Mouse (Mus musculus): Measurements from ENCODE around the gene Plekhj1.
"Not testable (repeated sequence)": the region's sequence is repeated elsewhere in the genome, so short reads cannot be mapped to it uniquely, and the experiment has no call there.

The Plekhj1 gene

DNA sequence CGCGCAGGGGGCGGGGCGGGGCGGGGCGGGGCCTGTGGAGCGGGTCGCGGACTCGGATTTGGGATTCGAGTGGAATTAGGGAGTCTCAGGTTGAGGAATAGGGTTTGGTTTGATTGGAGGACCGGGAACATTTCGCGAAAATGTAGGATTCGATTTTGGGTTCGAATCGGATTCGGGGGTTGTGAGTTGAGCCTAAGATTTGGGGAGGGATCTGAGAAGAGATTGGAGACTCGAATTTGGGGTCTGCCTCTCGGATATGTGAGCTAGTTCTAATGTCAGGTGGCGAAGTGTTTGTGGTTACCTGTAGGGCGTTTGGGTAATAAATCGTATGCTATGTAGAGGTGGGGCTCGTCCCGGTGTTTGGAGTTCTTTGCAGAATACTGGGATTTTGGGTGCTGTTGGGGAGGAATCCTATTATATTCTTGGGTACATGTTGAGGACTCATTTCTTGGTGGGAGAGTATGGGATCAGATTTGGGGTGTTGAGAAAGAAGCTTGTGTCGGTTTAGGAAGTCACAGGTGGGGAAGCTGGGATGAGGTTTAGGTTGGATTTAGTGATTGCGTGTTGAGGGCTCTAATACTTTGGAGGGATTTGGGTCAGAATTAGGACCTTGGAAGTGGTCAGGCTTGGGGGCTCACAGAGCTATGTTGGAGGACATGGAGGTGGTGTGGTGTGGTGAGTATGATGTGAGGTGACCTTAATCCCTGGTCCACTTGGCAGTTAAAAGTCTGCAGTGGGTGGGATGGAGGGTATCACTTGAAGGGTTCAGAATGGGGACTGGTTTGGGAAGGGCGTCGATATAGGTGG, 28.8 kb upstream of the Plekhj1 start:
- in situ Hi-C loops (cut with MboI; ENCODE audit: low pct_unique_long_range_greater_than_20kb in 1 of 2, low sequenced_read_pairs in 2 of 2, unreplicated experiment in 1 of 2): loop anchor here in 1 of 2 experiments (10.0 kb wide), 1 partner anchor 168 kb away; no protein-coding TSS in a partner anchor

DNA sequence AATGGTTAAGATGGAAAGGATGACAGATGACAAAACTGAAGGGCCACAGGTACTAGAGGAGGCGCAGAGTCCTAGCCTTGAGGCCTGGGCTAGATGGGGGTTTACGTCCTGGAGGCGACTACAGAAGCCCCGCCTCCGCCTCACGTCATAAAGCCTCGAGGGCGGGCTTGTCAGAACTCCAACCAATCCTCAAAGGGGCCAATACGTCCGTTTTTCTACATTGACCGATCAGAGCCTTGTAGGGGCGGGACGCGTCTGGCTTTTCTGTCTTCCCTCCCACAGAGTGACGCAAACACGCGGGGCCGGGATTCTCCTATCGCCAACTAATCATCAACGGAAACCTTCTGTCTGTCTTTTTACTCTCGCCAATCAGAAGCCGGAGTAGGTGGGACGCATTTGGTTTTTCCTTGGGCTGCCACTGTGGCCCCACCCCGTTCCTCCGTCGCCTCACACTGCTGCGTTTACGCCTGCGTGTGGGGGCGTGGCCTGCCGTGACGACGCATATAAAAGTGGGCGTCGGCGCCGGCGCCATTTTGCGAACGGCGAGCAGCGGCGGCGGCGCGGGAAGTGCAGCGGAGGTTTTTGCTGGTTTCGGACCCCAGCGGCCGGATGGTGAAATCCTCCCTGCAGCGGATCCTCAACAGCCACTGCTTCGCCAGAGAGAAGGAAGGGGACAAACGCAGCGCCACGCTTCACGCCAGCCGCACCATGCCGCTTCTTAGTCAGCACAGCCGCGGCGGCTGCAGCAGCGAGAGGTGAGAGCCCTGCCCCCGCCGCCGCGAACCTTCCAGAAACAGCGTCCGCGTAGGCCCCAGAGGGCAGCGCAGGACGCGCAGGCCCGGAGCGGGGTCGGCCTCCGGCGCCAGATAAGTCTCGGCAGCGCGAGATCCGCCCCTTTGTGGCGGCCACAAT, 28.0 kb upstream of the Plekhj1 start, which contains the start of gene Oaz1:
TSS of gene Oaz1 (plus strand) at position 506 of the 912 bp plus-strand sequence.
- in situ Hi-C loops (cut with MboI; ENCODE audit: low pct_unique_long_range_greater_than_20kb in 1 of 2, low sequenced_read_pairs in 2 of 2, unreplicated experiment in 1 of 2): loop anchor here in 1 of 2 experiments (10.0 kb wide), 1 partner anchor 168 kb away; no protein-coding TSS in a partner anchor

DNA sequence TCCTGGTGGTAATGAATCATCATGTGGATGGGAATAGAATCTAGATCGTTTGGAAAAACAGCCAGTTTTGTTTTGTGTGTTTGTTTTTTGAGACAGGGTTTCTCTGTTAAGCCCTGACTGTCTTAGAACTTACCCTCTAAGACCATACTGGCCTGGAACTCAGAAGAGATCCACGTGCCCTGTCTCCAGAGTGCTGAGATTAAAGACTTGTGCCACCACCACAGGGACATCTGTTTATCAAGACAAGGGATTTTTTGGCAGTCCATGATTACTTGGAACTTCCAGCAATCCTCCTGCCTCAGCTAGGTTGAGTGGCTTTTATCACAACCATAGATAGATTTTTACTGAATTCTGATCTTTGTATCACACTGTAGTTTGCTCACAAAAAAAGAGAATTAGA, 26.4 kb upstream of the Plekhj1 start:
- in situ Hi-C loops (cut with MboI; ENCODE audit: low pct_unique_long_range_greater_than_20kb in 1 of 2, low sequenced_read_pairs in 2 of 2, unreplicated experiment in 1 of 2): loop anchor here (5.0 to 10.0 kb wide), 3 partner anchors 52 to 172 kb away; no protein-coding TSS in a partner anchor

DNA sequence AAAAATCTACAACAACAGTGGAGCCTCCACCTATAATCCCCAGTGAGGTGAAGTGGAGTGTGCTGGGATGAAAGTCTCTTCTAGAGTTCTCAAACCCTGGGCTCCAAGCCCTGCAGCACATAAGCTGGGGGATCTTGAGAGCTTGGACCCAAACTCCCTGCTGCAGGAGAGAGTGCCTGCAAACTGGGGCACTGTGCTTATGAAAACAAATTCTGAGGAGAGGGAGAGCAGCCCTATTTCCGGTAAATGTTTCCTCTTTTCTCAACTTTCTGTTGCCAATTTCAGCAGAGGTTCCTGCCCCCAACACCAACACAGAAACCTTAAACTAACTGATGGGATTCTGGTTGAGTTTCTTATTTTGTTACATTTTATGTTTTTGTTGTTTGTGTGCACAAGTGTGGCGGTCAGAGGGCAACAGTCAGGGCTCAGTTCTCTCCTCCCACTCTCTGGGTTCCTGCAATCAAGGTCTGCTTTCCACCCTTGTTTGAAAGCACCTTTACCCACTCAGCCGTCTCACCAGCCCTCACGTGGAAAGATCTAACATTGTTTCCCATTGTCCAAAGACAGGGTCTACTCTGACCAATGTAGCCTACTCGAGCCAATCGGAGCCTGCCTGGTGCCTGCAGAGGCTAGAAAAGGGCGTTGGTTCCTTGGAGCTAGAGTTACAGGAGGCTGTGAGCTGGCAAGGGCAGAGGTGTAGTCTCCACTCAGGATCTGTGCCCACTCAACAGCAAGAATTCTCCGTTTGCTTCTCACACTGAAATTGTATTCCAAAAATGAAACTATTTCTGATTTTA, 25.6 kb upstream of the Plekhj1 start:
- in situ Hi-C loops (cut with MboI; ENCODE audit: low pct_unique_long_range_greater_than_20kb in 1 of 2, low sequenced_read_pairs in 2 of 2, unreplicated experiment in 1 of 2): loop anchor here (5.0 to 10.0 kb wide), 3 partner anchors 53 to 173 kb away; no protein-coding TSS in a partner anchor

DNA sequence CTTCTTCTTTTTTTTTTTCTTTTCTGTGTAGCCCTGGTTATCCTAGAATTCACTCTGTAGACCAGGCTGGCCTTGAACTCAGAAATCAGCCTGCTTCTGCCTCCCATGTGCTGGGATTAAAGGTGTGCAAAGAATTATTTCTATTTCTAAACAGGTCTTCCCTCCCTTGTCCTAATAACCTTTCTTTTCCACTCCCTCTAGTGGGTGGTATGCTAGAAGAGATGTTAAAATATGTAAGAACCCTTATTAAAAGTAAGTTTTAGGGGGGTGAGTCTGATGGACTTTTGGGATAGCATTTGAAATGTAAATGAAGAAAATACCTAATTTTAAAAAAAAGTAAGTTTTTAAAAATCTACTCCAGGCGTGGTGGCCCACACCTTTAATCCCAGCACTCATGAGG, 24.9 kb upstream of the Plekhj1 start:
- in situ Hi-C loops (cut with MboI; ENCODE audit: low pct_unique_long_range_greater_than_20kb in 1 of 2, low sequenced_read_pairs in 2 of 2, unreplicated experiment in 1 of 2): loop anchor here (5.0 to 10.0 kb wide), 3 partner anchors 54 to 174 kb away; no protein-coding TSS in a partner anchor

DNA sequence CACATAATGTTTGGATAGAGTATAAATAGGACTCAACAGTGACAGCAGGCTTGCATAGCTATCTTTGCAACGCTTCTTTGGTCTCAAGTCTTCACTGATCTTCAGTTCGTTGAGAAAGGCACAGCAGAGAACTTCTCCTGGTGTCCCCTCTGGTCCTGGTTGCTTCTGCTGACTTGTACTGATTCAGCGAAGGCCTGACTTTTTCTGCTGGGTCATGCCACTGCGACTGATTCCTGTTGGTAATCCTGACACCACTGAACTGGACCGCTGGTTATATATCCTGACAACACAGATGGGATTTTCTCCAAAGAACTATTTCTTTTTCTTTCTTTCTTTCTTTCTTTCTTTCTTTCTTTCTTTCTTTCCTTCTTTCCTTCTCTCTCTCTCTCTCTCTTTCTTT, 24.1 kb upstream of the Plekhj1 start:
- in situ Hi-C loops (cut with MboI; ENCODE audit: low pct_unique_long_range_greater_than_20kb in 1 of 2, low sequenced_read_pairs in 2 of 2, unreplicated experiment in 1 of 2): loop anchor here (5.0 to 10.0 kb wide), 3 partner anchors 55 to 175 kb away; no protein-coding TSS in a partner anchor

DNA sequence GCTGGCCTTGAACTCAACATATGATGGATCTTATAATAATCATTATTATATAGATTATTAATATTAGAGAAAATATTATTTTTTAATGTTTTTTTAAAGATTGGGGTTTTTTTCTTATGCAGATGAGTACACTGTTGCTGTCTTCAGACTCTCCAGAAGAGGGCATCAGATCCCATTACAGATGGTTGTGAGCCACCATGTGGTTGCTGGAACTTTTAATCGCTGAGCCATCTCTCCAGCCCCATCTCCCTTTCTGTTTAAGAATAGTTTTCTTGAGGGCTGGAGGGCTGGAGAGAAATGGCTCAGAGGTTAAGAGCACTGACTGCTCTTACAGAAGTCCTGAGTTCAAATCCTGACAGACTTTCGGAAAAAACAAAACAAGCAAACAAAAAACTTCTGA, 23.6 kb upstream of the Plekhj1 start:
- in situ Hi-C loops (cut with MboI; ENCODE audit: low pct_unique_long_range_greater_than_20kb in 1 of 2, low sequenced_read_pairs in 2 of 2, unreplicated experiment in 1 of 2): loop anchor here (5.0 to 10.0 kb wide), 3 partner anchors 55 to 175 kb away; no protein-coding TSS in a partner anchor

DNA sequence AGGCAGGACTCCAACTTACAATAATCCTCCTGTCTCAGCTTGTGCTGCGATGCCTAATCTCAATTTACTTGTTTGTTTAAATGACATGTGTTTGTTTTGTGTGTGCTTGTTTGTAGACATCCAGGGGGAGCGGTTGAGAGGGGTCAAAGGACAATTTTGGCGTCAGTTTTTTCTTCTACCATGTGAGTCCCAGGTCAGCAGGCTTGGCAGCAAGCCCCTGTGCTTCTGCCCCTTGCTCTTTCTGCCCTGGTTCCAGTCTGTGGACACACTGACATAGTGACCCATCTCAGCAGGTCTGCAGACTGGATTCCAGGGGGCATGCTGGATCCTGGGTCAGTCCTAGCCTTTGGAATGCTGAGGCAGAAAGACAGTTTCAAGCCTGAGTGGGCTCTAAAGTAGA, 21.0 kb upstream of the Plekhj1 start:
- in situ Hi-C loops (cut with MboI; ENCODE audit: low pct_unique_long_range_greater_than_20kb in 1 of 2, low sequenced_read_pairs in 2 of 2, unreplicated experiment in 1 of 2): no loop called here

DNA sequence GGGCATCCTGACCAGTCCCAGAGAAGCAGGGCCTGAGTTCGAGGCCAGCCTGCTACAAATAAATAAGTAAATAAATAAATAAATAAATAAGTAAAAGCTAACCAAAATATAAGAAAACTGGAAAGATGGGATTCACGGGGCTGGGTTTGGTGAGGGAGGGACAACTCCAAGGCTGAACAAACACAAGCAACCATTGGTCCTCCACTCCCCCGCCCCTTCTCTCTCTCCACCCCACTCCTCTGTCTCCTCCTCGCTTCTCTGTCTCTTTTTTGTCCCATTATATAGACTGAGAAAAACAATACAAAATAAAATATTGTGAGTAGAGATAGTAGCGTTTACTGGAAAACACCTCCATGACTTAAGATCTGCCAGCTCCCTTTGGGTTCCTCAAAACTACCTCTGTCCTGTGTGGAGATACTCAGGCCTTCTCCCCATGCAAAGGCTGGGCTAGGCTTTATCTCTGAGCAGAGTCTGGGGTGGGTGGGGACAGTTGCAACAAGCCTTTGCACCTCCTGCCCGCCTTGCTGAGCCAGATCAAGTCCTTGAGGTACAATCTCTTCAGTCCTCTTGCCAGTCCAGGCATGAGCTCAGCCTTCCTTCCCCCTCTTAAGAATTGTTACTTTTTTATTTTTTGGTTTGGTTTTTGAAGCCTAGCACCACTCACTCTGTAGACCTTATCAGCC, 20.3 kb upstream of the Plekhj1 start:
- in situ Hi-C loops (cut with MboI; ENCODE audit: low pct_unique_long_range_greater_than_20kb in 1 of 2, low sequenced_read_pairs in 2 of 2, unreplicated experiment in 1 of 2): no loop called here

DNA sequence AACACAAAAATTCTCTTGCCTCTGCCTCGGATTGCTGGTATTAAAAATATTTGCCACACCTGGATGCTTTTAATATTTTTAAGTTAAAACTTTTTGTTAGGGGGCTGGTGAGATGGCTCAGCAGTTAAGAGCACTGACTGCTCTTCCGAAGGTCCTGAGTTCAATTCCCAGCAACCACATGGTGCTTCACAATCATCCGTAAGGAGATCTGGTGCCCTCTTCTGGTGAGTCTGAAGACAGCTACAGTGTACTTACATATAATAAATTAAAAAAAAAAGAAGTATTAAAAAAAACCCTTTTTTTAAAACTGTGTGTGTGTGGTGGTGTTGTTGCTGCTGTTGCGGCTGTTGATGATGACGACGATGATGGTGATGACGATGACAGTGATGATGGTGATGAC, 19.5 kb upstream of the Plekhj1 start:
- in situ Hi-C loops (cut with MboI; ENCODE audit: low pct_unique_long_range_greater_than_20kb in 1 of 2, low sequenced_read_pairs in 2 of 2, unreplicated experiment in 1 of 2): not testable (repeated sequence)

DNA sequence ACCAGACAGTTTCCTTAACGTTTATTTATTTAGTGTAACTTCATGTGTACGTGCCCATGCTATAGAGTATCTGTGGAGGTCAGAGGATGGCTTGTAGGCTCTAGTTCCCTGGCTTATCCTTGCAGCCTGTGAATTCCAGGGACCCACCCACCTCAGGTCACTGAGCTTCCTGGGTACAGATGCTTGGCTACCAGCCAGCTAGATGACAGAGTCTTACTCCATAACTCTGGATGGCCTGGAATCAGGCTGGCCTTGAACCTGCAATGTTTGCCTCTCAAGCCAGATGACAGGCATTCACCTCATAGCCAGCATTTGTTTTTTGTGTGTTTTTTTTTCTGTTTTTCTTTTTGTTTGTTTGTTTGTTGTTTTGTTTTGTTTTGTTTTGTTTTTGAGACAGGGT, 18.7 kb upstream of the Plekhj1 start:
- in situ Hi-C loops (cut with MboI; ENCODE audit: low pct_unique_long_range_greater_than_20kb in 1 of 2, low sequenced_read_pairs in 2 of 2, unreplicated experiment in 1 of 2): no loop called here

DNA sequence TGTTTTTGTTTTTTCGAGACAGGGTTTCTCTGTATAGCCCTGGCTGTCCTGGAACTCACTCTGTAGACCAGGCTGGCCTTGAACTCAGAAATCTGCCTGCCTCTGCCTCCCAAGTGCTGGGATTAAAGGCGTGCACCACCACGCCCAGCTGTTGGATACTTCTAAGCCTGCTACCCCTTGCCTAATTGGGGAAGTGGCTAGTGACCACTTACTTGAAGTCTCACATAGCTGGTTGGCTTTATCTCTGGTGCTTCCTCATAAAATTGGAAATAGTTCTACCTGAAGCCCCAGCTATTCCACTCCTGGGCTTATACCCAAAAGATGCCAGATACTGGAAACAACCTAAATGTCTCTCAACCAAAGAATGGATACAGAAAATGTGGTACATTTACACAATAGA, 17.9 kb upstream of the Plekhj1 start:
- in situ Hi-C loops (cut with MboI; ENCODE audit: low pct_unique_long_range_greater_than_20kb in 1 of 2, low sequenced_read_pairs in 2 of 2, unreplicated experiment in 1 of 2): not testable (repeated sequence)

DNA sequence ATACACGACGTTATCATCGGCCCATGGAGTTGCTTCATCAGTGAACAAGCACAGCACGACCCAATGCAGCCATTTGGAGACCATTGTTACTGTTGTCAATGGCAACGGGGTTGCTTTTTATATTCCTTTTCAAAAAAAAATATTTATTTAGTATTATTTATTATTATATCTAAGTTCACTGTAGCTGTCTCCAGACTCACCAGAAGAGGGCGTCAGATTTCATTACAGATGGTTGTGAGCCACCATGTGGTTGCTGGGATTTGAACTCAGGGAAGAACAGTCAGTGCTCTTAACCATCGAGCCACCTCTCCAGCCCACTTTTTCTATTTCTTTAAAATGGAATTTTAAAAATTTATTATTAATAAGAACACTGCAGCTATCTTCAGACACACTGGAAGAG, 16.4 kb upstream of the Plekhj1 start:
- in situ Hi-C loops (cut with MboI; ENCODE audit: low pct_unique_long_range_greater_than_20kb in 1 of 2, low sequenced_read_pairs in 2 of 2, unreplicated experiment in 1 of 2): no loop called here

DNA sequence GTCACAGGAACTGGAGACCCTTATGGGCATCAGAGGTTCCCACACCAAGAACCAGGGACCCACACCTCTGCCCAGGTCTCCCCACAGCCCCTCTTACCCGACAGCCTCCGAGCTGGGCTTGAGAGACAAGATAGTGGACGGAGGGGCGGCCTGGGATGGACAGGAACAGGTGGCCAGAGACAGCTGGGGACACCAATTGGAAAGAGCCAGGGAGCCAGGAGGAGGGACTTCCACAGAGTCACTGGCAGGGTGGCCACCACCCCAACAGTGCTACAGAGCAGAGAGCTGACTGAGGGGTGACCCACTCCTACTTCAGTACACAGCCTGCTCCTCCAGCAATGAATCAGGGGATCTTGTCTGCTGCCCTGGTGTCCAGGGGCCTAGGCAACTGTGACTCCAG, 14.9 kb upstream of the Plekhj1 start, which contains the start of gene Jsrp1:
TSS of gene Jsrp1 (minus strand) at position 133 of the 400 bp plus-strand sequence.
- in situ Hi-C loops (cut with MboI; ENCODE audit: low pct_unique_long_range_greater_than_20kb in 1 of 2, low sequenced_read_pairs in 2 of 2, unreplicated experiment in 1 of 2): no loop called here

DNA sequence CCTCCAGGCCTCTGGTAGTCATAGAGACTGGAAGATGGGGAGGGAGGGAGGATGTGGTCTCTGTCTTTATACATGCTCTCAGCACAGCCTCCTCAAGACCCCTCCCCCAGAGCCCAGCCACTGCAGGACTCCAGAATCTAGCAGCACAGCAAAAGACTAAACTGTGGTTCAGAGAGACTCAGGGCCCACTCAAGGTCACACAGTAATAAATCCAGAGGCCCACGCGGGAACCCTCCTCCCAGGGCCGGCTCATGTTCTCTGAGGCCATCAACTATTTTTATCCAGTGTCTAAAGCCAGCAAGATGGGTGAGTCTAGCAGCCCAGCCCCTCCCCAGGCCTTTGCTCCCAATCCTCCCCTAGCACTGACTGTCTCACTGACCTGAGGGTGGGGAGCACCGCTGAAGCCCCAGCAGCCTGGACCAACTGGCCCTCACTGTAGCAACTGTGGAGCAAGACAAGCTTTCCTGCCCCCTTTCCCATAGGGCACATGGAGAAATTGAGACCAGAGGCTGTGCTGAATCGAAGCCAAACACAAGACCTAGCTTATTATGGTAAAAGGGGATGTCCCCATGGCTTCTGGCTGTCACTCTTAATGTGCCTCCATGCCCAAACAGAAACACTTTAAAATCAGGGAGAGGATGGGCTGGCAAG, 14.1 kb upstream of the Plekhj1 start:
- in situ Hi-C loops (cut with MboI; ENCODE audit: low pct_unique_long_range_greater_than_20kb in 1 of 2, low sequenced_read_pairs in 2 of 2, unreplicated experiment in 1 of 2): no loop called here

DNA sequence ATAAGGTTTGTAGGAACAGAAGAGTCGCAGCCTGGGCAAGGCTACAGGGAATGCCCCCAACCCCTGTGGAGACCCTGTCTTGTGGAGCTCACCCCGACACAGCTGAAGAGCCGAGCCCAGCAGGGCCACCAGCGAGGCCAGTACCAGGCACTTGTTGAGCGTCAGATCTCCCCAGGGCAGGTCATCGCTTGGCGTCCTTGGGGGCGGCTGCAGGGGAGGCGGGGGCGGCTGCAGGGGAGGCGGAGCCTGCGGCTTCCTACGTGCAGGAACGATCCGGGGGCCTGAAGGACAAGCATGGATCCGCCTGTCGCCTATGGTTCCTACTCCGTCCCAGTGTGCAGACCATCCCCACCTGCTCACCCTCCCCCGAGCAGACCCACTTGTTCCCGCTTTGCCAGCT, 11.7 kb upstream of the Plekhj1 start:
- in situ Hi-C loops (cut with MboI; ENCODE audit: low pct_unique_long_range_greater_than_20kb in 1 of 2, low sequenced_read_pairs in 2 of 2, unreplicated experiment in 1 of 2): no loop called here

DNA sequence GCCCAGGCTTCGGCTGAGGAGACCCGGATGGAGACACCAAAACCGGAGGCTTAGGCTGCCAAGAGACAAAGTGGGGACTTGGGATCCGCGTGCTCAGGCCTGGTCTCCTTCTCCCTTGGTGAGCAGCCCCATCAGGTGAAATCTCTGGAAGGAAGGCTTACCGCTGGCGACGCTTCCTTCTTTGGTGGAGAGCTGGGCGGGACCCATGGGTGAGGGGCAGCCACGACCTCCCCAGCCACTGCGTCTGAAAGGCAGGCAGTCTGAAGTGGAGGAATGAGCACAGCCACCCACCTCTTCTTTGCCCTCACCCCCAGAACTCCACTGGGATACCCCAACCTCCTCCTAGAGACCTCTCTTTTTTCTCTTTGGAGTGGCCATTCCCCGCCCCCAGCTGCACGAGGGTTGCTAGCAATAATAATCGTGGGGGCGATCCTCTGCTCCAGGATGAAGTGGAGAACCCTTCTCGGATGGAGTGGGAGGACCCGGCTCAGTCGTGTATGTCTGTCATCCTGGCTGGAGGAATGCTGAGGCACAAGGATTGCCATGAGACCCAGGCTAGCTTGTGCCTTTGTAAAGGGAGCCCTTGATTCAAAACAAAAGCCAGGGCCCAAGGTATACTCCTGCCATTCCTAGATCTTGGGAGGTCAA, 10.7 kb upstream of the Plekhj1 start:
- in situ Hi-C loops (cut with MboI; ENCODE audit: low pct_unique_long_range_greater_than_20kb in 1 of 2, low sequenced_read_pairs in 2 of 2, unreplicated experiment in 1 of 2): loop anchor here in 1 of 2 experiments (5.0 kb wide), 1 partner anchor 62 kb away; no protein-coding TSS in a partner anchor
